Mouse (Mus musculus) cerebellum, adult 2 months (tissue): ENCODE measurements around the gene Ppif.

Source experiments
- CTCF ChIP-seq: fragments of 200-500 bp; IDR thresholded peaks from 2 replicates; pipeline ENCODE4 v1.5.1; 2011; ENCODE audit warnings: low read depth, mild to moderate bottlenecking, control low read depth, low read length, moderate library complexity, borderline replicate concordance; ENCODE audit not compliant: insufficient read depth
- POLR2A ChIP-seq: fragments of 200-500 bp; IDR thresholded peaks from 2 replicates; pipeline ENCODE4 v1.6.1; 2011; ENCODE audit warnings: low read length, control low read depth, borderline replicate concordance; ENCODE audit not compliant: insufficient read depth

DNA sequence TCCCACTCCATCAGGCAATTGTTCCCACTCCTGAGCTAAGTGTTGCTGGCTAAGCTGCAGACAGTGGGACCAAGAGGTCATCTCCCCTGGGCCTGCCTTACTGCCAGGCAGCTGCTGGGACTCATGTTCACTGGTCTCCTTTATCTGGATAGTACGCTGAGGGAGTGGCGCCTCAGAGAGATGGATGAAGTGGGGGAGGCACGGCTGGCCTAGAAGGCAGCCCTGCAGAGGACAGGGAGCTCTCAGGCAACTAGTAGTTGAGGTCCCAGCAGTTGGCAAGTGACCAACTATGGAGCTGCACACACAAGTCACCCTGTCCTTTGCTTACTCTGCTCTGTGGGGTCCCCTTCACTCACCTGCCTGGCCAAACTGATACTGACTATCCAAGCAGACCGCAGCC, 16.1 kb downstream of the Ppif start:
- TF ChIP-seq POLR2A, result no peak
- no peak for TF ChIP-seq CTCF
